Mouse (Mus musculus) limb, embryonic 13.5 days (tissue): ENCODE results near the gene Cebpz. TPM values are rescaled to one million over a fixed set of nuclear protein-coding genes. Genes with fewer than 3 reads are reported as not detected.

ENCODE experiments used
- ATAC-seq: fragments of 200-750 bp; cut with Nextera tagmentation; 2 replicates; pipeline ENCODE4 v1.8.0; 2017; ENCODE audit warnings: low read depth, moderate number of reproducible peaks, moderate TSS enrichment; ENCODE audit not compliant: low FRiP score
- H3K27ac ChIP-seq: fragments of 300-500 bp; sonication (generic); 2 replicates; pipeline ENCODE4 v1.5.1; 2015; ENCODE audit warnings: inconsistent platforms, mild to moderate bottlenecking, moderate library complexity
- H3K27me3 ChIP-seq: fragments of 300-500 bp; sonication (generic); 2 replicates; pipeline ENCODE4 v1.6.1; 2015; ENCODE audit warnings: mild to moderate bottlenecking, inconsistent platforms
- H3K36me3 ChIP-seq: fragments of 300-500 bp; sonication (generic); 2 replicates; pipeline ENCODE4 v1.6.1; 2015; ENCODE audit warnings: inconsistent platforms, mild to moderate bottlenecking, moderate library complexity
- H3K4me1 ChIP-seq: fragments of 300-500 bp; sonication (generic); 2 replicates; pipeline ENCODE4 v1.6.1; 2015; ENCODE audit warnings: inconsistent platforms
- H3K4me2 ChIP-seq: fragments of 300-500 bp; sonication (generic); replicated peaks from 2 replicates; pipeline ENCODE4 v1.6.1; 2015; ENCODE audit warnings: inconsistent platforms, mild to moderate bottlenecking, moderate library complexity
- H3K4me3 ChIP-seq: fragments of 300-500 bp; sonication (generic); 2 replicates; pipeline ENCODE4 v1.5.1; 2015; ENCODE audit warnings: moderate library complexity, mild to moderate bottlenecking, inconsistent platforms
- H3K9ac ChIP-seq: fragments of 300-500 bp; sonication (generic); 2 replicates; pipeline ENCODE4 v1.6.1; 2015; ENCODE audit warnings: mild to moderate bottlenecking, inconsistent platforms
- H3K9me3 ChIP-seq: fragments of 300-500 bp; sonication (generic); 2 replicates; pipeline ENCODE4 v1.6.1; 2016; ENCODE audit warnings: inconsistent platforms
- WGBS: fragments of 180-500 bp; shearing (Covaris S2); methylation state at CpG from one replicate; pipeline ENCODE4 v1.1.7; 2015; 5-methylcytosine and 5-hydroxymethylcytosine counted together
- polyA plus RNA-seq: library from polyadenylated mRNA; unstranded; fragments of >200 nt; fragmentation: Nextera tagmentation; extraction: Ambion mirVana; gene quantifications from 2 replicates; pipeline ENCODE4 v1.2.1, GENCODE M21; 2015

The Cebpz gene
- polyA plus RNA-seq: 65.5 and 68.1 TPM in 2 replicates

DNA sequence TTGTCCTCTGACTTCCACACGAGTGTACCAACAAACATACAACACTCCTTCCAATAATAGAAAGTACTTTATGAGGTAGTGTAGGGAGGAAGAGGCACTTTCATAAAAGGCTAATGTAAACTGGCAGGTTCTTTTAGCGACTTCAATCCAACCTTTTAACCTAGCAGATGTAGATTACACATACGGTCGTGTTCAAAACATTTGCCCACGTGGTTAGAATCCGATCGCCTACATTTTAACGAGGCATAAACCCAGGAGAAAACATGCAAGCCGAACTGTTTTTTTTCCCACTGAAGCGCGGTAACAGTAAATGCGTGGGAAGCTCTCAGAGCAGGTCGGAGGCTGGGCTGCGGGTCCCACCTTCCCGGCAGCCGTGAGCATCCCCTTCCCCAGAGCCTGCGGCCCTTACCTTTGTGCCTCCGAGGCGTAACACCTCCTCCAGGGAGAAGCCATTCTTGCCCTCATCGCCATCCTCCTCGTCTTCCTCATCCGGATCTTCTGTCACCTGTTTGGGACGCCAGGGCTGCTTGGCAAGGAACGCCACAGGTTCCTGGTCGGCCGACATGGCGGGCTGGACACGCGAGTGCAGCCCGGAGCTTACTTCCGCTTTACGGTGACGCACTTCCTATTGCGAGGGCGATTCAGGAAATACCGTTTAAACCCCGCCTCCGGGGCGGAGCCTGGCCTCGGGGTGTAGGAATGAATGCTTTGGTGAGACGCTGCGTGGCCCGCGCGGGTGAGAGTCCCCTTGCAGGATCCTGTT is at the start of gene Cebpz, which contains the start of gene Ndufaf7:
Cebpz (minus strand) TSS at position 601 of the 763 bp plus-strand sequence.
Ndufaf7 (plus strand) TSS at position 671 of the 763 bp plus-strand sequence.
- peak within 1 kb of the TSS; percentile 40; the same call in 1 of the 2 replicates for H3K27ac ChIP-seq
- under 1% methylated on average over 45 of the region's 45 CpGs for WGBS
- H3K36me3 ChIP-seq: peaks cover 40% of the 10 kb centered on the region

DNA sequence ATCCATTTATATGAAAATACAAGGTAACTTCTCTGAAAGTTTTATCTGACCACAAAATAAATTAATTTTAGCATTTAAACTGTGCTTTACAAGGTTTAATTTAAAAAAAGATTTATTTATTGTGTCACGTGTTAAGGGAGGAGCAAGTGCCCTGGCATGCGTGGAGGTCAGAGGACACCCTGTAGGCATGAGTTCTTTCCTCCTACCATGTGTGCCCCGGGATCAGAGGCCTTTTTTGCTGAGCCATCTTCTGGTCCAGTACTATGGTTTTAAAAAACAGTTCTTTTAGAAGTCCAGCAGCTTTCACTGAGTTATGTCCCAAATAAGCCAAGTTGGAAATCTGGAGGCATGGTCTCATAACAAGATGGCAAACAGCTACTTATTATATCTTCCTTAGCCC is 46.9 kb upstream of the Cebpz start:
- peaks cover 33% of the 10 kb centered on the region for H3K36me3 ChIP-seq
- 90% methylated on average over 3 of the region's 3 CpGs for WGBS

More for the DNA sequence above, at the start of gene Cebpz, which contains the start of gene Ndufaf7:
- Histone ChIP-seq H3K4me3 (peak within 1 kb of the TSS; percentile 82), H3K27me3 (no peaks in the 10 kb centered on the region), H3K9me3 (no peaks in the 10 kb centered on the region), H3K9ac (peak within 1 kb of the TSS; percentile 86), H3K4me2 (peak within 1 kb of the TSS; percentile 71), H3K4me1 (peaks cover 16% of the 10 kb centered on the region)
- ATAC-seq: peak; percentile 99

DNA sequence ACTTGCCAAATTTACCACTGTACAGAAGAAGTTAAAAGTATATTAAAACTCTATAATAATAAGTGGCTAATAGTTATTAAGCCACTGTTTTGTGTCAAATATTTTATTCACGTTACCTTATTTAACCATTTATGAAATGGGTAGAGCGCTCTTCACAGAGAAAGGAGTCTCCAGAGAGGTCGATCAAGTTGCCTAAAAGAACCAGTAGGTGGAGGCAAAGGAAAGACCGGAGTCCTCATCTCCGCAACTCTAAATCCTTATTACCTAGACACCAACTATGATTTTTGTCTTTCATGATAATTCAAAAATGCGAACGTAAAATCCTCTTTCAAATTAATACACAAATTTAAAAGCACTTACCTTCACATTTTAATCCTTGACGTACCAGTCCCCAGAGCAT is 46.3 kb upstream of the Cebpz start:
- H3K36me3 ChIP-seq: peaks cover 33% of the 10 kb centered on the region
- no peaks in the 10 kb centered on the region for H3K9me3 ChIP-seq
- H3K27me3 ChIP-seq: no peaks in the 10 kb centered on the region
- H3K4me1 ChIP-seq: 0 out of 2 replicates have a peak, but pooled peaks cover 7% of the 10 kb centered on the region
- no peak overlapping the region for H3K4me3 ChIP-seq
- ATAC-seq: no peak
- no peak overlapping the region for H3K4me2 ChIP-seq
- H3K9ac ChIP-seq: no peak overlapping the region
- H3K27ac ChIP-seq: no peak overlapping the region
- 93% methylated on average over 8 of the region's 8 CpGs for WGBS

More for the DNA sequence above, 46.9 kb upstream of the Cebpz start:
- Histone ChIP-seq H3K4me2 (no peak overlapping the region), H3K27me3 (no peaks in the 10 kb centered on the region), H3K9me3 (no peaks in the 10 kb centered on the region), H3K9ac (no peak overlapping the region), H3K4me1 (0 out of 2 replicates have a peak, but pooled peaks cover 7% of the 10 kb centered on the region), H3K4me3 (no peak overlapping the region), H3K27ac (no peak overlapping the region)
- no peak for ATAC-seq

DNA sequence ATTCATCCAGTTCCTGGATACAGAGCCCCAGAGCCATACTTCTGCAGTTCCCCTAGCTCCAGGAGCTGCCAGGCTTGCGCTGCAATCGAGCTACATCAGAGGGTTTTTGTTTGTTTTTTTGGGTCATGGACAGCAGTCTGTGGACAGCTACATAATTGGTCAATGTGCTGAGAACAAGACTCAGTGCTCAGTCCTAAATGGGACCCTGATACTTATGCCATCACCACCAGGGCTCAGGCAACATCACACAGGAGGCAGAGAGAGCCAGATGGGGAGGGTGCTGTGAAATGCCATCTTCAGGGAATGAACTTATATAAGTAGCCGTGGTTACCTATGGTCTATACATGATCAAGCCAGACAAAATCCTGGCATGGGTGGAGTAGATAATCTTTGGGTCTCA is 31.6 kb upstream of the Cebpz start:
- ATAC-seq: no peak
- peaks cover 57% of the 10 kb centered on the region for H3K36me3 ChIP-seq

DNA sequence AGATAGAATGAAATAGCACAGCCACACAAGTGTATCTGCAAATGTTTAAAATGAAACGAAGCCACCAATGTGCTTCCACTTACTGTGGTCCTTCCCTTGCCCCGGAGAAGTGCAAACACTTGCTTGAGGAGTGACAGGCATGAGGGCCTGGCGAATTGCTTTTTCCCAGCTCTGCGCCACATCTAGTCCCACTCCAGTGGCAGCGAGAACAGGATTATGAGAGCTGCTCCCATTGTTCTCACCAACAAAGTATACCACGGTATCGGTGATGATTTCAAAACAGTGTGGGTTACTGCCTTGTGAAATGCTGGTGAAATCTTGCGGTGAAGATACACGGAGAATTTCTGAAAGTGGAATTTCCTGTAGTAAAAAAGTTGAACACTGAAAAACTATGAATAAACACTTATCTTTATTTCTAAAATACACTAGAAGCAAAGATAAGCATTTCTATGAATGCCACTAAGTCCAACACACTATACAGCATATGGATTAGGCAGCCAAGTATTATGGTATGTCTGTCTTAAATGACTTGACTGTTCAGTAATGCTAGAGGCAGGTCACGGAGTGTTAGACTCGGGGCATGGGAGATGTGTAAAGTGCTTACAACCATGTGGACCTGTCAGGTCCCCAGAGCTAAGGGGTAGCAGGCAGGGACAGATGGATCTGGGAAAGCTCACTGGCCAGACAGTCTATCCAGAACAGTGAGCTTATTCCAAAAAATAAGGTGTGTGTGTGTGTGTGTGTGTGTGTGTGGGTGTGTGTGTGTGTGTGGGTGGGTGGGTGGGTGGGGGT is 29.4 kb upstream of the Cebpz start:
- no peak overlapping the region for H3K27ac ChIP-seq
- no peaks in the 10 kb centered on the region for H3K4me1 ChIP-seq
- WGBS: 91% methylated on average over 11 of the region's 11 CpGs
- H3K9me3 ChIP-seq: no peaks in the 10 kb centered on the region
- H3K4me3 ChIP-seq: no peak overlapping the region
- H3K4me2 ChIP-seq: no peak overlapping the region
- peaks cover 60% of the 10 kb centered on the region for H3K36me3 ChIP-seq
- no peak for ATAC-seq
- no peaks in the 10 kb centered on the region for H3K27me3 ChIP-seq
- no peak overlapping the region for H3K9ac ChIP-seq

More for the DNA sequence above, 31.6 kb upstream of the Cebpz start:
- H3K4me3 ChIP-seq: no peak overlapping the region
- H3K27me3 ChIP-seq: no peaks in the 10 kb centered on the region
- no peaks in the 10 kb centered on the region for H3K9me3 ChIP-seq
- no peak overlapping the region for H3K4me2 ChIP-seq
- no peak overlapping the region for H3K27ac ChIP-seq
- 81% methylated on average over 3 of the region's 3 CpGs for WGBS
- no peak overlapping the region for H3K9ac ChIP-seq
- no peaks in the 10 kb centered on the region for H3K4me1 ChIP-seq

DNA sequence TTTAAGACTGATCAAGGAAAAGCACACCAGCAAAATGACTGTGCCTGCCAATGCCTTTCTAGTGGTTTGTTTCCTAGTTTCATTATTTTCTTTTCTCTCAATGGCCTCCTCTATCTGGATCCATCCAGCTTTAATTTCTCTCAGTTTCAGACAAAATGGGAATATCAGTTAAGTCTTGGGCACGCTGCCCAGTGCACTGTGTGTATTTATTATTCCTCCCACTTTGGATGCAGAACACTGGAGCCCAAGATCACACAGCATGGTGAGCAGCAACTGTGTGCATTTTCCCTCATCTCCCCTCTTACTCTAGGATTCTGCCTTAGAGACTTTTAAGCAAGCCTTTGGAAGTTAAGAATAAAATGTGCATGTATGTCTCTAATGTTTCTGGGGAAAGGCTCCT is 27.5 kb upstream of the Cebpz start:
- Histone ChIP-seq H3K36me3 (peaks cover 67% of the 10 kb centered on the region), H3K4me3 (no peak overlapping the region), H3K27ac (no peak overlapping the region), H3K4me2 (no peak overlapping the region), H3K9ac (no peak overlapping the region), H3K27me3 (no peaks in the 10 kb centered on the region), H3K4me1 (no peaks in the 10 kb centered on the region), H3K9me3 (no peaks in the 10 kb centered on the region)
- WGBS: 96% methylated on average over 1 of the region's 1 CpGs
- ATAC-seq: no peak

DNA sequence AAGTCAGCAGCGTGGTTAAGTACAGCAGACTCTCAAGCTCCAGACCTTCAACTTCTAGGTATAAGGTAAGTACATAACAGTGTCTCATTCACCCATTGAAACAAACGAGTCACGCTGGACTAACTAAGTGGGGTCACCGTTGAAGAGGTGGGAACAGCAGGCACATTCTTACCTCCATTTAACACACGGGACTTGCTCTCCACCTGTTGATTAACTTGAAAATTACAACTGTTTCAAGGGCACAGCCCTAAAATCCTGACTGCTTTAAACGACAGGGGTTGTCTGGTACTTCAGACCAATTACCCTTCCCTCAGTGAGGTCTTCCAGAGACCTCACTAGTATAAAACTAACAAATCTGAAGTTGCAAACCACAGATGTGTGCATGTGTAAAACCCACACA is 22.6 kb upstream of the Cebpz start:
- Histone ChIP-seq H3K27me3 (no peaks in the 10 kb centered on the region), H3K9ac (no peak overlapping the region), H3K4me3 (no peak overlapping the region), H3K9me3 (no peaks in the 10 kb centered on the region), H3K36me3 (peaks cover 75% of the 10 kb centered on the region), H3K4me1 (no peaks in the 10 kb centered on the region), H3K4me2 (no peak overlapping the region), H3K27ac (no peak overlapping the region)
- ATAC-seq: no peak
- 72% methylated on average over 6 of the region's 6 CpGs for WGBS

DNA sequence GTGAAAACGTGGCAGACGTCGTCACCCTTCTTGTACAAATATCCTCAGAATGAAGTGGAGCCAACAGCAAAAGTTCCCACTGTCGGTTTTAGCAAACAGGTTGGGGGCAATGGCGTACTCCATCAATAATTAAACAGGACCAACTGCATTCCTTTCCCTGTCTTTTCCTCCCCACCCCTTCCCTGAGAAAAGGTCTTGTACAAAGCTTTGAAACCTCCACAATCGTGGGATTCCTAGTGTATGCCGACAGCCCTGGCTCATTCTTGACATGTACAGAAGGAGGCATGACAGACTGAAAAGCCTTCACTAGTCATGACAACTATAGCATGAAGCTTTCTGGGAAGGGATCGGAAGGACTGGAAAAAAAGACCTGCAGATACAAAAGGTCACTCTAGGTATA is 16.4 kb upstream of the Cebpz start:
- 90% methylated on average over 8 of the region's 8 CpGs for WGBS
- H3K9me3 ChIP-seq: no peaks in the 10 kb centered on the region
- H3K36me3 ChIP-seq: peaks cover 83% of the 10 kb centered on the region

DNA sequence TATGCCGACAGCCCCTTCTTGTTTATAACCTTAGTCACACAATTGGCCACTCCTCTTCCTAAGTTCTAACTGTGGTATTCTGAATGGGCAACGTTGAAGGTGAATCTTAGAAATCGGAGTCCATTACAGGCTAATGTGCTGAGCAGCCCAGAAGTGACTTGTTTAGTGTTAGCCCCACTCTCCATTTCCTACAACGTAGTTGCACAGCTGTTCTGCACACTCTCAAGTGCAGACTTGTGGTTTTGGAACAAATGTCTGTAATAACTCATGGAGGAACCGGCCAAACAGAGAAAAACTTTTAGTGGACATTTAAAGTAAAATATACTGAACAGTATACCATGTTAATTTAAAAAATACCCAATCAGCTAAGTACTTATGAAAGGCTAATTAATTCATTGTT is 15.2 kb upstream of the Cebpz start:
- WGBS: 86% methylated on average over 5 of the region's 5 CpGs
- no peaks in the 10 kb centered on the region for H3K27me3 ChIP-seq
- H3K36me3 ChIP-seq: peaks cover 83% of the 10 kb centered on the region
- no peak overlapping the region for H3K4me2 ChIP-seq
- H3K9me3 ChIP-seq: no peaks in the 10 kb centered on the region
- H3K9ac ChIP-seq: no peak overlapping the region
- H3K4me1 ChIP-seq: no peaks in the 10 kb centered on the region
- no peak overlapping the region for H3K27ac ChIP-seq
- ATAC-seq: no peak
- H3K4me3 ChIP-seq: no peak overlapping the region

More for the DNA sequence above, 16.4 kb upstream of the Cebpz start:
- no peak overlapping the region for H3K4me2 ChIP-seq
- H3K4me3 ChIP-seq: no peak overlapping the region
- H3K27me3 ChIP-seq: no peaks in the 10 kb centered on the region
- no peak for ATAC-seq
- H3K4me1 ChIP-seq: no peaks in the 10 kb centered on the region
- no peak overlapping the region for H3K27ac ChIP-seq
- no peak overlapping the region for H3K9ac ChIP-seq

DNA sequence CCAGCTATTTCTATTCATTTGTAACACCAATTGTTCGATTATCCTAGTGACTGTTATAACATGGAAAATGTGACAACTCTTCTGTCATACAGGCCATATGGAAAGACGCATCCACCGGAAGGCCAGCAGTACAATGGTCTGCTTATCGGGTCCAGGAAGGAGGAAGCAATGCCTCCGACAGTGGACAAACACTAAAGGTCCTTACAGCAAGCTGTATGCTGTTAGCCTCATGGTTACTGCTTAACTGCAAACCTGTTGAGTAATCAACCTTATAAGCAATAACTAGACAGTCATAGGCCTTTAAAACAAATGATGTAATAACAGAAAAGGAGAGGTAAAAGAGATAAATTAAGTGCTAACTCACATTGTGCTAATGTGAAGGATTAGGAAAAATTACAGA is 14.4 kb upstream of the Cebpz start:
- 96% methylated on average over 5 of the region's 5 CpGs for WGBS
- no peak overlapping the region for H3K27ac ChIP-seq

DNA sequence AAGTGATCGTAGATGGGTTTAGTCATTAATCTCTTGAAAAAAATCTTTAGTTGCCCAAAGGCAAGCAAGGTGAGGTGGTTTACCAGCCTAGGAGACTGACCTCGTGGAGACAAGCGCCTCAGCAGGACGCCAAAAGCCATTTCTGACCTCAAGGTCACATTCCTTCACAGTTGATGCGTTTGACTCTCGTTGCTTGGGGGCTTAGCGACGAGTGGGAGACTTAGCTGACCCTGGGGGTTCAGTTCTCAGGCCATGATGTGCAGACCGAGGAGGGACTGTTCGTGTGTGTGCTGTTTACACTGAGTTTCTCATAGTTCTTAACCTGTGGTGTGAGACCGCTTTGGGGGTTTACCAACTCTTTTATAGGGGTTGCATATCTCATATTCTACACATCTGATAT is 5.7 kb upstream of the Cebpz start:
- peaks cover 3% of the 10 kb centered on the region for H3K4me1 ChIP-seq
- no peak overlapping the region for H3K27ac ChIP-seq
- no peaks in the 10 kb centered on the region for H3K9me3 ChIP-seq
- no peak for ATAC-seq
- H3K27me3 ChIP-seq: no peaks in the 10 kb centered on the region
- H3K4me2 ChIP-seq: no peak overlapping the region
- no peak overlapping the region for H3K4me3 ChIP-seq
- H3K36me3 ChIP-seq: peaks cover 43% of the 10 kb centered on the region
- H3K9ac ChIP-seq: no peak overlapping the region
- WGBS: 67% methylated on average over 11 of the region's 11 CpGs

More for the DNA sequence above, 14.4 kb upstream of the Cebpz start:
- H3K4me2 ChIP-seq: no peak overlapping the region
- H3K36me3 ChIP-seq: peaks cover 85% of the 10 kb centered on the region
- no peaks in the 10 kb centered on the region for H3K4me1 ChIP-seq
- H3K4me3 ChIP-seq: no peak overlapping the region
- H3K9me3 ChIP-seq: no peaks in the 10 kb centered on the region
- H3K9ac ChIP-seq: no peak overlapping the region
- ATAC-seq: no peak
- no peaks in the 10 kb centered on the region for H3K27me3 ChIP-seq

DNA sequence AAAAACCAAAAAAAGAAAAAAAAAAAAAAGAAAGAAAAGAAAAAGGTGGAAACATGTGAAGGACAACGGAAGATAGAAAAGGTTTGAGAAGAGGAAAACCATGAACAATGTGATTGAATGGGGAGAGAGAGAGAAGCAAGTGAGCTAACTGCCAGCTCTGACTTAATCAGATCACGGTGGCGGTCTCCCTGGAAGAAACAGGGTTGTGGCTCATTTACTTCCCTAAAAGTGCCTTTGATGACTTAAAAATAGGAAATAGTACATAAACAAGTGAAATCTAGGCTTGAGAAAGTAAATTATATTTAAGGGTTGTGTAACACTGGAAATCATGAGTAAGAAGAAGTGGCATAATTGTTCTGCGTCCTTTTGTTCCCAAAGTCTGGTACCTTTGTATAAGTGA is 2.1 kb upstream of the Cebpz start:
- Histone ChIP-seq H3K27ac (no peak overlapping the region), H3K4me2 (no peak overlapping the region)
- WGBS: 93% methylated on average over 4 of the region's 4 CpGs

More for the DNA sequence above, 2.1 kb upstream of the Cebpz start:
- peaks cover 10% of the 10 kb centered on the region for H3K4me1 ChIP-seq
- H3K9ac ChIP-seq: no peak overlapping the region
- peaks cover 36% of the 10 kb centered on the region for H3K36me3 ChIP-seq
- no peak for ATAC-seq
- no peaks in the 10 kb centered on the region for H3K27me3 ChIP-seq
- H3K9me3 ChIP-seq: no peaks in the 10 kb centered on the region
- H3K4me3 ChIP-seq: no peak overlapping the region
